Mouse (Mus musculus): ENCODE results near the gene Naaa. TPM values are rescaled to one million over a fixed set of nuclear protein-coding genes. Genes with fewer than 3 reads are reported as not detected.

The Naaa gene
- total and polyA plus RNA-seq, 3 experiments = 14.5 to 16.2 (median 15.4) TPM

GRCm38 (mm10) chr5:92312046-92312715 lies 34.2 kb upstream of the Naaa start:
- Histone ChIP-seq H3K4me2 (ENCODE audit: insufficient read depth, low read depth, poor library complexity, severe bottlenecking) (peak overlapping the region; percentile 90), H3K79me2 (replicated peaks; ENCODE audit: control insufficient read depth, extremely low read depth, insufficient read depth, poor library complexity, severe bottlenecking) (peaks cover 25% of the 10 kb centered on the region), H3K27ac (ENCODE audit: insufficient read depth, low read depth) (no peak overlapping the region), H3K4me1 (ENCODE audit: control insufficient read depth in 1 of 2, insufficient read depth in 2 of 2) (peaks cover 11 to 22% of the 10 kb centered on the region in 2 experiments), H3K27me3 (replicated peaks) (no peaks in the 10 kb centered on the region), H3K36me3 (replicated peaks in 1 of 2; ENCODE audit: control insufficient read depth in 1 of 2, insufficient read depth in 1 of 2, low read length in 1 of 2) (peaks cover 3 to 14% of the 10 kb centered on the region in 2 experiments), H3K4me3 (replicated peaks in 1 of 3; ENCODE audit: low read depth in 2 of 3, low read length in 2 of 3, poor library complexity in 1 of 3) (no peak overlapping the region), H3K9me3 (replicated peaks; ENCODE audit: low read length) (no peaks in the 10 kb centered on the region), H3K9ac (ENCODE audit: insufficient read depth, low read depth) (no peak overlapping the region)
- TF ChIP-seq ZMIZ1 (IDR thresholded peaks at IDR 0.05; ENCODE audit: low read depth, low read length) = no peak
- 0 out of 2 replicates have a peak, but pooled peaks have one; percentile 37 for TF ChIP-seq ELF1 (IDR thresholded peaks at IDR 0.05; ENCODE audit: low read depth, low read length)
- TF ChIP-seq NELFE (IDR thresholded peaks at IDR 0.05; ENCODE audit: low read depth, low read length) = peak; percentile 52; the same call in 1 of the 2 replicates
- no peak for TF ChIP-seq USF2 (conservative IDR thresholded peaks at IDR 0.05; ENCODE audit: low read depth, low read length)
- TF ChIP-seq E2F4 (IDR thresholded peaks at IDR 0.05; ENCODE audit: insufficient replicate concordance, low read depth, low read length) = no peak
- TF ChIP-seq SIN3A (IDR thresholded peaks at IDR 0.05; ENCODE audit: low read length) = peak; percentile 66; the same call in 1 of the 2 replicates
- peak; percentile 57 for TF ChIP-seq IRF4 (IDR thresholded peaks at IDR 0.05; ENCODE audit: low read depth, low read length)
- TF ChIP-seq TCF12 (IDR thresholded peaks at IDR 0.05; ENCODE audit: low read depth, low read length) = no peak
- no peak for TF ChIP-seq GABPA (IDR thresholded peaks at IDR 0.05; ENCODE audit: insufficient replicate concordance, low read depth, low read length)
- no peak; the same call in 1 of the 2 replicates for TF ChIP-seq CHD2 (IDR thresholded peaks at IDR 0.05; ENCODE audit: low read length)
- no peak for TF ChIP-seq NRF1 (IDR thresholded peaks at IDR 0.05; ENCODE audit: low read depth, low read length)
- no peak for TF ChIP-seq USF1 (IDR thresholded peaks at IDR 0.05; ENCODE audit: low read depth, low read length)
- peak; percentile 96 for TF ChIP-seq RAD21 (IDR thresholded peaks at IDR 0.05; ENCODE audit: low read depth, low read length)
- no peak for TF ChIP-seq JUN (IDR thresholded peaks at IDR 0.05; ENCODE audit: insufficient read depth, low read depth, low read length)
- TF ChIP-seq MAX (IDR thresholded peaks at IDR 0.05; ENCODE audit: low read length) = peak; percentile 57; the same call in 1 of the 2 replicates
- TF ChIP-seq UBTF (IDR thresholded peaks at IDR 0.05; ENCODE audit: low read depth, low read length) = no peak
- TF ChIP-seq MAZ (IDR thresholded peaks at IDR 0.05; ENCODE audit: low read depth, low read length) = no peak
- 0 out of 2 replicates have a peak, but pooled peaks have one; percentile 16 for TF ChIP-seq HCFC1 (IDR thresholded peaks at IDR 0.05; ENCODE audit: low read depth, low read length)
- 0 out of 2 replicates have a peak, but pooled peaks have one; percentile 41 for TF ChIP-seq MXI1 (IDR thresholded peaks at IDR 0.05; ENCODE audit: low read depth, low read length)
- no peak for TF ChIP-seq POLR2A (IDR thresholded peaks at IDR 0.05; ENCODE audit: low read depth, low read length)
- TF ChIP-seq EP300 (IDR thresholded peaks at IDR 0.05; ENCODE audit: low read length) = 0 out of 2 replicates have a peak, but pooled peaks have one; percentile 35
- no peak for TF ChIP-seq KAT2A (IDR thresholded peaks at IDR 0.05; ENCODE audit: insufficient replicate concordance, low read length)
- TF ChIP-seq TBP (conservative IDR thresholded peaks at IDR 0.05; ENCODE audit: low read depth, low read length) = peak; percentile 82; the same call in 1 of the 2 replicates
- no peak for TF ChIP-seq MAFK (IDR thresholded peaks at IDR 0.05; ENCODE audit: insufficient replicate concordance, low read length)
- TF ChIP-seq ZKSCAN1 (IDR thresholded peaks at IDR 0.05; ENCODE audit: borderline replicate concordance, low read depth, low read length) = no peak
- peak; percentile 53 for TF ChIP-seq JUND (conservative IDR thresholded peaks at IDR 0.05; ENCODE audit: low read depth, low read length)
- TF ChIP-seq MYC (IDR thresholded peaks at IDR 0.05; ENCODE audit: low read depth, low read length) = peak; percentile 84
- TF ChIP-seq CHD1 (IDR thresholded peaks at IDR 0.05; ENCODE audit: low read depth, low read length) = no peak
- no peak for TF ChIP-seq PAX5 (IDR thresholded peaks at IDR 0.05; ENCODE audit: low read length)
- TF ChIP-seq RCOR1 (conservative IDR thresholded peaks at IDR 0.05; ENCODE audit: low read depth, low read length) = no peak
- TF ChIP-seq ZC3H11A (IDR thresholded peaks at IDR 0.05; ENCODE audit: low read depth, low read length) = peak; percentile 91
- TF ChIP-seq SMC3 (IDR thresholded peaks at IDR 0.05; ENCODE audit: low read depth, low read length) = peak; percentile 95
- no peak for TF ChIP-seq MEF2A (IDR thresholded peaks at IDR 0.05; ENCODE audit: borderline replicate concordance, low read depth, low read length)
- TF ChIP-seq POLR2AphosphoS2 (IDR thresholded peaks at IDR 0.05; ENCODE audit: low read depth, low read length) = no peak
- peak; percentile 88 to 96 for TF ChIP-seq CTCF (conservative IDR thresholded peaks at IDR 0.05 in 1 of 2, IDR thresholded peaks at IDR 0.05 in 1 of 2; ENCODE audit: low read depth in 2 of 2, low read length in 2 of 2)
- no peak for TF ChIP-seq ZNF384 (IDR thresholded peaks at IDR 0.05; ENCODE audit: low read depth, low read length)
- TF ChIP-seq BHLHE40 (IDR thresholded peaks at IDR 0.05; ENCODE audit: low read depth, low read length) = peak; percentile 84
- TF ChIP-seq ETS1 (conservative IDR thresholded peaks at IDR 0.05; ENCODE audit: low read depth, low read length) = 0 out of 2 replicates have a peak, but pooled peaks have one; percentile 9
- DNase-seq (ENCODE audit: extremely low read depth) = peak; percentile 92
- dilution Hi-C loops (cut with MboI; ENCODE audit: extremely low pct_ligation_motif_present, extremely low pct_unique_long_range_greater_than_20kb, low sequenced_read_pairs) = no loop called here
- in situ Hi-C loops (cut with MboI; ENCODE audit: low pct_ligation_motif_present, low pct_unique_long_range_greater_than_20kb, low sequenced_read_pairs) = no loop called here

Measured in CH12.LX (cell line).